Mouse (Mus musculus): ENCODE measurements at regions not wholly inside any gene's neighbourhood (a gene's known extent, or its start where the extent isn't known, plus 50 kb on each side); places are given as distances from the start of the nearest gene placed in this dataset.

- Histone ChIP-seq H3K9ac (ENCODE audit: low read length) (no peak overlapping the region), H3K36me3 (ENCODE audit: control insufficient read depth, insufficient read depth, low read length) (no peaks in the 10 kb centered on the region), H3K27ac (replicated peaks) (no peak overlapping the region), H3K4me2 (replicated peaks; ENCODE audit: low read depth) (no peak overlapping the region), H3K4me3 (ENCODE audit: low read depth, low read length) (no peak overlapping the region), H3K9me3 (ENCODE audit: control insufficient read depth, low read length) (no peaks in the 10 kb centered on the region), H3K4me1 (replicated peaks; ENCODE audit: control insufficient read depth, insufficient read depth) (no peaks in the 10 kb centered on the region), H3K27me3 (ENCODE audit: control insufficient read depth, insufficient read depth, low read length) (no peaks in the 10 kb centered on the region)
- ATAC-seq (ENCODE audit: low FRiP score, low TSS enrichment) (no peak), DNase-seq (ENCODE audit: low spot score) (no peak)
- TF ChIP-seq EP300 (optimal IDR thresholded peaks at IDR 0.05) (no peak), CTCF (IDR thresholded peaks at IDR 0.05; ENCODE audit: low read depth) (no peak)
- WGBS = 97% methylated on average over 6 of the region's 6 CpGs
Measured at GRCm38 (mm10) chr9:101416321-101416720, 164.7 kb upstream of the Ppp2r3a start.

- Histone ChIP-seq H3K4me1 (replicated peaks; ENCODE audit: control insufficient read depth, insufficient read depth) (no peaks in the 10 kb centered on the region), H3K9ac (ENCODE audit: low read length) (no peak overlapping the region), H3K27ac (replicated peaks) (no peak overlapping the region), H3K4me2 (replicated peaks; ENCODE audit: low read depth) (no peak overlapping the region), H3K36me3 (ENCODE audit: control insufficient read depth, insufficient read depth, low read length) (no peaks in the 10 kb centered on the region), H3K27me3 (ENCODE audit: control insufficient read depth, insufficient read depth, low read length) (no peaks in the 10 kb centered on the region), H3K9me3 (ENCODE audit: control insufficient read depth, low read length) (no peaks in the 10 kb centered on the region), H3K4me3 (ENCODE audit: low read depth, low read length) (no peak overlapping the region)
- ATAC-seq (ENCODE audit: low FRiP score, low TSS enrichment) (no peak), DNase-seq (ENCODE audit: low spot score) (no peak)
- TF ChIP-seq EP300 (optimal IDR thresholded peaks at IDR 0.05) (no peak), CTCF (IDR thresholded peaks at IDR 0.05; ENCODE audit: low read depth) (no peak)
- WGBS = 86% methylated on average over 3 of the region's 3 CpGs
Measured at GRCm38 (mm10) chr9:101413071-101413633, 161.6 kb upstream of the Ppp2r3a start.

GRCm38 (mm10) chr9:101411951-101412350 is 160.4 kb upstream of the Ppp2r3a start:
- H3K9me3 ChIP-seq (ENCODE audit: control insufficient read depth, low read length) = no peaks in the 10 kb centered on the region
- no peak overlapping the region for H3K9ac ChIP-seq (ENCODE audit: low read length)
- no peaks in the 10 kb centered on the region for H3K27me3 ChIP-seq (ENCODE audit: control insufficient read depth, insufficient read depth, low read length)
- 82% methylated on average over 3 of the region's 3 CpGs for WGBS
- DNase-seq (ENCODE audit: low spot score) (no peak), ATAC-seq (ENCODE audit: low FRiP score, low TSS enrichment) (no peak)
- H3K4me1 ChIP-seq (replicated peaks; ENCODE audit: control insufficient read depth, insufficient read depth) = no peaks in the 10 kb centered on the region
- H3K4me2 ChIP-seq (replicated peaks; ENCODE audit: low read depth) = no peak overlapping the region
- TF ChIP-seq EP300 (optimal IDR thresholded peaks at IDR 0.05) = no peak
- no peak for TF ChIP-seq CTCF (IDR thresholded peaks at IDR 0.05; ENCODE audit: low read depth)
- H3K4me3 ChIP-seq (ENCODE audit: low read depth, low read length) = no peak overlapping the region
- no peaks in the 10 kb centered on the region for H3K36me3 ChIP-seq (ENCODE audit: control insufficient read depth, insufficient read depth, low read length)
- no peak overlapping the region for H3K27ac ChIP-seq (replicated peaks)

GRCm38 (mm10) chr9:101411532-101411880 is 159.9 kb upstream of the Ppp2r3a start:
- DNase-seq (ENCODE audit: low spot score) (no peak), ATAC-seq (ENCODE audit: low FRiP score, low TSS enrichment) (no peak)
- H3K4me1 ChIP-seq (replicated peaks; ENCODE audit: control insufficient read depth, insufficient read depth) = no peaks in the 10 kb centered on the region
- H3K27ac ChIP-seq (replicated peaks) = no peak overlapping the region
- H3K9me3 ChIP-seq (ENCODE audit: control insufficient read depth, low read length) = no peaks in the 10 kb centered on the region
- no peak overlapping the region for H3K4me2 ChIP-seq (replicated peaks; ENCODE audit: low read depth)
- no peaks in the 10 kb centered on the region for H3K36me3 ChIP-seq (ENCODE audit: control insufficient read depth, insufficient read depth, low read length)
- 79% methylated on average over 4 of the region's 5 CpGs for WGBS
- no peak overlapping the region for H3K9ac ChIP-seq (ENCODE audit: low read length)
- no peaks in the 10 kb centered on the region for H3K27me3 ChIP-seq (ENCODE audit: control insufficient read depth, insufficient read depth, low read length)
- TF ChIP-seq CTCF (IDR thresholded peaks at IDR 0.05; ENCODE audit: low read depth) (no peak), EP300 (optimal IDR thresholded peaks at IDR 0.05) (no peak)
- no peak overlapping the region for H3K4me3 ChIP-seq (ENCODE audit: low read depth, low read length)

GRCm38 (mm10) chr9:101410783-101411531 is 159.4 kb upstream of the Ppp2r3a start:
- WGBS = 72% methylated on average over 21 of the region's 21 CpGs
- TF ChIP-seq CTCF (IDR thresholded peaks at IDR 0.05; ENCODE audit: low read depth) (no peak), EP300 (optimal IDR thresholded peaks at IDR 0.05) (no peak)
- H3K27ac ChIP-seq (replicated peaks) = no peak overlapping the region
- H3K9me3 ChIP-seq (ENCODE audit: control insufficient read depth, low read length) = no peaks in the 10 kb centered on the region
- ATAC-seq (ENCODE audit: low FRiP score, low TSS enrichment) = no peak; the same call in 1 of the 2 replicates
- no peaks in the 10 kb centered on the region for H3K36me3 ChIP-seq (ENCODE audit: control insufficient read depth, insufficient read depth, low read length)
- H3K4me3 ChIP-seq (ENCODE audit: low read depth, low read length) = no peak overlapping the region
- no peaks in the 10 kb centered on the region for H3K4me1 ChIP-seq (replicated peaks; ENCODE audit: control insufficient read depth, insufficient read depth)
- H3K4me2 ChIP-seq (replicated peaks; ENCODE audit: low read depth) = no peak overlapping the region
- H3K9ac ChIP-seq (ENCODE audit: low read length) = no peak overlapping the region
- no peak for DNase-seq (ENCODE audit: low spot score)
- H3K27me3 ChIP-seq (ENCODE audit: control insufficient read depth, insufficient read depth, low read length) = no peaks in the 10 kb centered on the region

- no peak overlapping the region for H3K27ac ChIP-seq (replicated peaks)
- WGBS = 66% methylated on average over 3 of the region's 3 CpGs
- H3K4me2 ChIP-seq (replicated peaks; ENCODE audit: low read depth) = no peak overlapping the region
- no peak for TF ChIP-seq CTCF (IDR thresholded peaks at IDR 0.05; ENCODE audit: low read depth)
- TF ChIP-seq EP300 (optimal IDR thresholded peaks at IDR 0.05) = no peak
- H3K36me3 ChIP-seq (ENCODE audit: control insufficient read depth, insufficient read depth, low read length) = no peaks in the 10 kb centered on the region
- ATAC-seq (ENCODE audit: low FRiP score, low TSS enrichment) = no peak
- H3K27me3 ChIP-seq (ENCODE audit: control insufficient read depth, insufficient read depth, low read length) = no peaks in the 10 kb centered on the region
- no peak overlapping the region for H3K9ac ChIP-seq (ENCODE audit: low read length)
- H3K4me3 ChIP-seq (ENCODE audit: low read depth, low read length) = no peak overlapping the region
- H3K4me1 ChIP-seq (replicated peaks; ENCODE audit: control insufficient read depth, insufficient read depth) = no peaks in the 10 kb centered on the region
- H3K9me3 ChIP-seq (ENCODE audit: control insufficient read depth, low read length) = no peaks in the 10 kb centered on the region
- DNase-seq (ENCODE audit: low spot score) = no peak
Measured at GRCm38 (mm10) chr9:101410348-101410747, 158.8 kb upstream of the Ppp2r3a start.
